Mouse (Mus musculus) neural tube, embryonic 13.5 days (tissue): ENCODE data around the gene Hist1h2bg. TPM values are rescaled to one million over a fixed set of nuclear protein-coding genes. Genes with fewer than 3 reads are reported as not detected.
A peak's percentile ranks its signal among the peaks of the same experiment; 100 is the strongest.

Experiments
- ATAC-seq: fragments of 200-750 bp; cut with Nextera tagmentation; 2 replicates; pipeline ENCODE4 v1.8.0; 2017; ENCODE audit warnings: low read depth, mild to moderate bottlenecking, moderate TSS enrichment, moderate library complexity
- H3K27ac ChIP-seq: fragments of 300-500 bp; sonication (generic); replicated peaks from 2 replicates; pipeline ENCODE4 v1.5.1; 2015; ENCODE audit warnings: moderate library complexity, mild to moderate bottlenecking, inconsistent platforms
- H3K27me3 ChIP-seq: fragments of 300-500 bp; sonication (generic); 2 replicates; pipeline ENCODE4 v1.6.1; 2015; ENCODE audit warnings: mild to moderate bottlenecking, inconsistent platforms
- H3K36me3 ChIP-seq: fragments of 300-500 bp; sonication (generic); 2 replicates; pipeline ENCODE4 v1.6.1; 2015; ENCODE audit warnings: mild to moderate bottlenecking, inconsistent platforms
- H3K4me1 ChIP-seq: fragments of 300-500 bp; sonication (generic); replicated peaks from 2 replicates; pipeline ENCODE4 v1.6.1; 2015; ENCODE audit warnings: inconsistent platforms
- H3K4me2 ChIP-seq: fragments of 300-500 bp; sonication (generic); 2 replicates; pipeline ENCODE4 v1.6.1; 2015; ENCODE audit warnings: inconsistent platforms, mild to moderate bottlenecking, moderate library complexity
- H3K4me3 ChIP-seq: fragments of 300-500 bp; sonication (generic); 2 replicates; pipeline ENCODE4 v1.5.1; 2015; ENCODE audit warnings: mild to moderate bottlenecking, inconsistent platforms
- H3K9ac ChIP-seq: fragments of 300-500 bp; sonication (generic); 2 replicates; pipeline ENCODE4 v1.6.1; 2015; ENCODE audit warnings: moderate library complexity, mild to moderate bottlenecking, inconsistent platforms
- H3K9me3 ChIP-seq: fragments of 300-500 bp; sonication (generic); 2 replicates; pipeline ENCODE4 v1.6.1; 2016; ENCODE audit warnings: inconsistent platforms
- whole genome bisulfite sequencing: fragments of 180-500 bp; shearing (Covaris S2); methylation state at CpG from one replicate; pipeline ENCODE4 v1.1.7; 2015; 5-methylcytosine and 5-hydroxymethylcytosine counted together
- polyA plus RNA-seq: library from polyadenylated mRNA; unstranded; fragments of >200 nt; fragmentation: Nextera tagmentation; extraction: Ambion mirVana; gene quantifications from 2 replicates; pipeline ENCODE4 v1.2.1, GENCODE M21; 2015

Hist1h2bg gene
- polyA plus RNA-seq, 1 experiment from 2014 or later, result 3.5 TPM

DNA sequence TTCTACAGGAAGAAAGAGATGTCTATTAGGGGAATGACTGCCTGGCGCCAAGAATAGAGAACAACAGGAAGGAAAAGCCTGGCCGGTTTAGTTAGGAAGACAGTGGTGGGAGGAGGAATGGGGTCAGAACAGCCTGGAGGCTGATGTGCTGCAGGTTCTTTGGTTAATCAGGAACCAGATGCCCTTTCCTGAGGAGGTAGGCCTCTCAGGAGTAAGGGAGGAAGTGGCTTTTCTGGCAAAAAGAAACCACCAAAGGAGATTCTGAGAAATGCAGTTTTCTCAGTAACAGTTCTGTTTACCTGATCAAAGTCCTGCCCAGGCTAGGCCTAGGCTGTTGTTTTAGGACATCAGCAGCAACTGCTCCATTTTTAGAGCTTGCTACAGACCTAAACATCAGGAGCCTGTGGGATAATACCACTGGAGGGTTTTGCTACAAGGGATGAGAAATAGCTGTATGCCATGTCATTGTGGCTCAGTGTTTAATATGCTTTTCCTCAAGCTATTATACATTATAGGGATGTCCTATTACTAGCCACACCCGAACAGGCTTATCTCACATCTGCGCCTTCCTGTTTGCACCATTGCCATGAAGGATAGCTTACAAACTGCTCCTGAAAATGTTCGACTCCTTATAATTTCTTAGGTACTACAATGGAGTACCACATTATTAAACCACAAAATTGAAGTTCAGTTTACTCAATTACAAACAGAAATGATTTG lies 22.0 kb downstream of the Hist1h2bg start:
- ATAC-seq, result no peak
- Histone ChIP-seq H3K27me3 (no peaks in the 10 kb centered on the region), H3K9me3 (no peaks in the 10 kb centered on the region), H3K27ac (no peak overlapping the region), H3K4me2 (no peak overlapping the region), H3K4me3 (no peak overlapping the region), H3K4me1 (no peaks in the 10 kb centered on the region), H3K36me3 (no peaks in the 10 kb centered on the region), H3K9ac (no peak overlapping the region)
- 83% methylated on average over 5 of the region's 5 CpGs for WGBS

DNA sequence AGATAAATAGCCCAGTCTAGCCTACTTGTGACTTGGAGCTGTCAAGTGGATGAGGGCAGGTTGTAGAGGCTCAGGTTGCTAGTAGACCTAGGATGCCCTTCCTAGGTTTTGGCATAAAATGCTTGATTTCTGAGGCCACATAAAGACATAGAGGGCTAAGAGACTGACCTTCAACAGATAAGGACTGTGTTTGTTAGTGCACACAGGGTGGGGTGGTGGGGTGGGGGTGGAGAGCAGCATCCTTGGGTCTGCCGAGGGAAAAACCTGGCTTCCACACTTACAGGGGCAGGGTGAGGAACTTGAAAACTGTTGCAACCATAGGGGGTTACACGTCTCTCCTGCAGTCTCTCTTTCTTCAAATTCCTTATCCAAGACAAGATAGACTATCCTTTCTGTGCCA lies 24.0 kb downstream of the Hist1h2bg start:
- no peaks in the 10 kb centered on the region for H3K9me3 ChIP-seq
- H3K27ac ChIP-seq, result no peak overlapping the region
- H3K27me3 ChIP-seq, result no peaks in the 10 kb centered on the region
- H3K4me3 ChIP-seq, result no peak overlapping the region
- H3K36me3 ChIP-seq, result no peaks in the 10 kb centered on the region
- H3K4me1 ChIP-seq, result no peaks in the 10 kb centered on the region
- H3K4me2 ChIP-seq, result no peak overlapping the region
- H3K9ac ChIP-seq, result no peak overlapping the region
- ATAC-seq, result no peak
- 89% methylated on average over 2 of the region's 2 CpGs for WGBS

DNA sequence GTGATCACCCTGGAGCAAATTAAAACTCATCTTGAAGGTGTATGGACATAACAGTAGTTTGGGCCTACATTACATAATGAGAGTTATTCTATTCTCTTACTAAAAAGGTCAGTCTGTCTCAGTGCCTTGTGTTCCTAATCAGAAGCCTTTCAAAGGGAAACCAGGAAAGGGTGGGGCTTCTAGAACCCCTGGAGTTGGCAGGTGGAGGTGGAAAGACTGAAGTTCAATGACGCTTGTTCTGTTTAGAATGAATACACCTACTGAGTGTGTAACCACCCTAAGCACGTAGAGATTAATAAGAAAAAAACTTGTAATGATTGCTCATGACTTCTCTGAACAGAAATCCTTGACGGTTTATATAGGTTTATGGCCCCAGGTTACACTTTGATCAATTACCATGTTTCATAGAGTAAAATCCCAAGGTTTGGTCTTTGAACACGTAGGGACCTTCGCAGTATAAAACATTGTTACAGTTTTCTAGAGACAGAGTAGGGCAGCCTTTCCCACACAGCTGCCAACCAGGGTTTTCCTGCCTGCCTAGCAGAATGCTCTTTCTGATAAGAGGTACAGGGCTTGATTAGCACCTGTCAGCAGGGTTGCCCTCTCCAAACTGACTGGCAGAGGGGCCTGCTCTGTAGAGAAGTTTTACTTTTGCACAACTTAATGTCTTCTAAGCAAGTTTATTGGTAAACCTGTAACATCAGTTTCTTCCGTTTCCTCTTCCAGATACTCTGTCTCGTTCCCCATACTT lies 24.6 kb downstream of the Hist1h2bg start:
- Histone ChIP-seq H3K36me3 (no peaks in the 10 kb centered on the region), H3K4me2 (no peak overlapping the region), H3K9me3 (no peaks in the 10 kb centered on the region), H3K27me3 (no peaks in the 10 kb centered on the region), H3K4me1 (no peaks in the 10 kb centered on the region), H3K9ac (no peak overlapping the region), H3K27ac (no peak overlapping the region), H3K4me3 (no peak overlapping the region)
- 87% methylated on average over 7 of the region's 7 CpGs for WGBS
- no peak for ATAC-seq

DNA sequence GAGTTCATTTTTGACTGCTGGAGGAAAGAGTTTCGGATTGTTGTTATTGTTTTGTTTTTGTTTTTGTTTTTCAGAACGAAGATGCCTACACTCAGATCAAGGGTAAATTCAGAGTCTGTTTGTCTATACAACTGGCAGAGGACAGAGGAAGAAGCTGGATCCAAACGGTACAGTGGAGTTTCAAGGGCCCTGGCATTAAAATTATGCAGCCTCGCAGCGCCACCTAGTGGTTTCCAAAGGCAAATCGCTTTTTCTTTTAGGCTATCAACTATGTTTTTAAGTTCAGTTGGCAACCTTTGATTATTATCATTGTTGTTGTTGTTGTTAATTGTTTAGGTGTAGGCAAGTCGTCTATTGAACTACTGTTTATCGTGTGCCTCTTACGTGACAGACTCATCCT lies 26.8 kb downstream of the Hist1h2bg start:
- Histone ChIP-seq H3K4me2 (no peak overlapping the region), H3K4me1 (no peaks in the 10 kb centered on the region), H3K27ac (no peak overlapping the region), H3K9ac (no peak overlapping the region), H3K4me3 (no peak overlapping the region), H3K27me3 (no peaks in the 10 kb centered on the region), H3K36me3 (no peaks in the 10 kb centered on the region), H3K9me3 (no peaks in the 10 kb centered on the region)
- WGBS, result 7% methylated on average over 9 of the region's 9 CpGs
- no peak for ATAC-seq

DNA sequence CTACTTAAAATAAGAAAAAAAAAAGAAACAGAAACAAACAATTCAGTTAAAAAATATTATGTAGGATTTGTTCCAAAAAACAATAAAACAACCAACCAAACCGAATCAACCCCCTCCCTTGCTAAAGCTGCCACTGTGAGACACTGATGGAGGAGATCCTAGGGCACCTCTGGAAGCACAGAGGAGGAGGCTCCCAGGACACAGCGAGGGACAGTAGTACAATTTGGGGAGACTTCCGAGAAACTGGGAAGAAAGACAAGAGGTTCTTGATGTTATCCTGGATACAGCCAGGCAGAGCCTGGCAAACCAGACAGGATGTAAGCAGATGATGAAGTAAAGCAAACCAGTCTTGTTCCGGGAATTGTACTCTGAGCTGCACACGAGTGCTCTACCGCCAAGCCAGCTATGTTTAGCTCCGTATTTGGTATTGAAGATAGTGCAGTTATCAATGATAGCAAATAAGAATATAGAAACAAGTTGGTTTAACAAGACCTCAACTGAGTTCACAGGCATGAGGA lies 32.0 kb downstream of the Hist1h2bg start:
- Histone ChIP-seq H3K4me2 (no peak overlapping the region), H3K9ac (no peak overlapping the region), H3K27ac (no peak overlapping the region), H3K9me3 (no peaks in the 10 kb centered on the region), H3K27me3 (no peaks in the 10 kb centered on the region), H3K4me3 (no peak overlapping the region), H3K36me3 (no peaks in the 10 kb centered on the region), H3K4me1 (no peaks in the 10 kb centered on the region)
- WGBS, result 81% methylated on average over 7 of the region's 7 CpGs
- ATAC-seq, result no peak

DNA sequence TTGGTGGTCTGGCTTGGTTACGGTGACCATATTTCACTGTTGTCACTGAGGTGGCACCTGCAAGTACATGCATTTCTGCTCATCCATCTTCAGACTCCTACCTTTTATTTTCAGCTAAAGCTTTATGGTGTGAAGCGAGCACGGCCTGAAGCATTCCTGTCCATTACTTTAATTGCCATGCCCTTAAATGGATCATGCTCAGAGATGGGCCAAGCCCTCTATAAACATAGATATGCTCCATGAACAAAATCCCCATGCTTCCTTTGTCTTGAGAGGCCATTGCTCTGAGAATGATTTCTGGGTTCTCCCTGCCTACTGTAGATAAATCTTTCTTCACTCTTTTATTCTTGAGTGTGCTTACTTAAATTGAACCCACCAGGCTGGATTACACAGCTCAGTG lies 33.3 kb downstream of the Hist1h2bg start:
- Histone ChIP-seq H3K9ac (no peak overlapping the region), H3K27ac (no peak overlapping the region), H3K4me1 (no peaks in the 10 kb centered on the region), H3K27me3 (no peaks in the 10 kb centered on the region), H3K36me3 (no peaks in the 10 kb centered on the region), H3K9me3 (no peaks in the 10 kb centered on the region), H3K4me3 (no peak overlapping the region), H3K4me2 (no peak overlapping the region)
- 86% methylated on average over 3 of the region's 3 CpGs for WGBS
- ATAC-seq, result no peak

DNA sequence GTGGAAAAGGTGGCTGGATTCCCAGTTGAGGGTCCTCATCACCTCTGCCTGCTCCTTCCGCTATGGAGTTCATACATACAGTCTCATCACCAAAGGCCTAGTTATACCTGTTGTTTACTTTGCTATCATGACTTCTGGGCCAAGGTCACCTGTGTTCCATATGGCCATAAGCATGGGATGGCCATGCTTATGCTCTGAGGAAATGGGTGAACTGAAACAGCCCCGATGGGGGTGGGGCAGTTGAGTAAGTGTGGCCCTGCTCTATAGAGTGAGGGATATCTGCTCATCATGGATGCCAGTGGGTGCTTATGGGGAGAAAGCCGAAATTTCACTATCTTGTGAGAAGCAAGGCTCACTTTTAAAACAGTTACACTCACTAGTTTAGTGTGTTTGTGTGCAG lies 33.9 kb downstream of the Hist1h2bg start:
- no peaks in the 10 kb centered on the region for H3K4me1 ChIP-seq
- no peak overlapping the region for H3K4me3 ChIP-seq
- H3K27me3 ChIP-seq, result no peaks in the 10 kb centered on the region
- H3K9me3 ChIP-seq, result no peaks in the 10 kb centered on the region
- no peak overlapping the region for H3K27ac ChIP-seq
- H3K4me2 ChIP-seq, result no peak overlapping the region
- no peak for ATAC-seq
- no peaks in the 10 kb centered on the region for H3K36me3 ChIP-seq
- no peak overlapping the region for H3K9ac ChIP-seq
- 87% methylated on average over 3 of the region's 3 CpGs for WGBS

DNA sequence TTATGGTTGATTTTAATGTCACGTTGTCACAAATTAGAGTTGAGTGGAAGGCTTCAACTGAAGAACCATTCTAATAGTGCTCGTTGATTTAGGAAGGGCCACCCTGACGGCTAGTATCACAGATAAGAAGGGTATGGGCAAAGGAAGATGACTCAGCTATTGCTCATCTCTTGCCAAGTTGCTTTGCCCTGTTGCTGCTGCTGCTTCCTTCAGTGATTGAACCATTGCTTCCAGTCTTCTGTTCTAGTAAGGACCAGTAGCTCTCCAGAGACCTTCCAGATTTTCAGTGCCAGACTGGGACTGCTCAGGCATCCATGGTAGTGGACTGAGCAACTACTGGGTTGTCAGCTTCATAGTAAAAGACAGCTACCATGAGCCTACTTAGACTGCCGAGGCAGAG lies 38.0 kb downstream of the Hist1h2bg start:
- Histone ChIP-seq H3K4me2 (no peak overlapping the region), H3K9me3 (no peaks in the 10 kb centered on the region), H3K4me3 (no peak overlapping the region), H3K27ac (no peak overlapping the region), H3K27me3 (no peaks in the 10 kb centered on the region), H3K9ac (no peak overlapping the region), H3K4me1 (no peaks in the 10 kb centered on the region), H3K36me3 (no peaks in the 10 kb centered on the region)
- 89% methylated on average over 4 of the region's 4 CpGs for WGBS
- ATAC-seq, result no peak

DNA sequence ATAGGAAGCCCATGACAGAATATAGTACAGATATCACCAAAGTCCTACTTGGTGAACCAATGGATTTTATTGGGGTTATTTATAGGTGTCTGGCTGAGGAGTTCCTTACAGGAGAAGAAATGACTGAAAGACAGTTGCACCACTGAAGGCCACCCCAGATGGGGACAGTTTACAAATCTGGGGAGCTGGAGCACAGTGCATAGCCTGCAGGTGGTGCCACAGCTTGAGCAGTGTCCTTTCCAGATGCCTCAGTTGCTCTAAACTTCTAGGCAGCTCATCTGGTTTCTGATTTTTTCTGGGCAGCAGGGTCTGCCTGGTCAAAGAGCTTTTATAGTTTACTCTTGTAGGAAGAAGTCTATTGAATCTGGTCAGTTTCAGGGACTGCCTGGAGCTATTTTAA lies 38.6 kb downstream of the Hist1h2bg start:
- Histone ChIP-seq H3K36me3 (no peaks in the 10 kb centered on the region), H3K4me1 (no peaks in the 10 kb centered on the region), H3K9me3 (no peaks in the 10 kb centered on the region), H3K4me2 (no peak overlapping the region), H3K27ac (no peak overlapping the region), H3K4me3 (no peak overlapping the region), H3K27me3 (no peaks in the 10 kb centered on the region), H3K9ac (no peak overlapping the region)
- ATAC-seq, result no peak

DNA sequence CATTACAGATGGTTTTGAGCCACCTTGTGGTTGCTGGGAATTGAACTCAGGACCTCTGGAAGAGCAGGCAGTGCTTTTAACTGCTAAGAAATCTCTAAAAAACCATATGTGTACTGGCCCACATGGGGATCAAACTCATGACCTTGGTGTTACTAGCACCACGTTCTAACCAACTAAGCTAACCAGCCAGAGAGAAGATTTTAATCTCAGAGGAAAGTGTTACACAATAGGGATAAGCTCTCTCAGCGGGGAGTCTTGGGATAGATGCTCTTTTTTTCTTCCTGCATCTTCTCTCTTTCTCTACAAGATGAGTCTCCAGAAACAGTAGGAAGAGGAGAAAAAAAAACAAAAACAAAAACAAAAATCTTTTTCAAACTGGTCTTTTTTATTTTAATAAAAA lies 39.2 kb downstream of the Hist1h2bg start:
- Histone ChIP-seq H3K9me3 (no peaks in the 10 kb centered on the region), H3K4me3 (no peak overlapping the region), H3K27ac (no peak overlapping the region), H3K4me2 (no peak overlapping the region), H3K36me3 (no peaks in the 10 kb centered on the region), H3K9ac (no peak overlapping the region), H3K4me1 (no peaks in the 10 kb centered on the region), H3K27me3 (no peaks in the 10 kb centered on the region)
- ATAC-seq, result no peak
- 79% methylated on average over 2 of the region's 2 CpGs for WGBS

DNA sequence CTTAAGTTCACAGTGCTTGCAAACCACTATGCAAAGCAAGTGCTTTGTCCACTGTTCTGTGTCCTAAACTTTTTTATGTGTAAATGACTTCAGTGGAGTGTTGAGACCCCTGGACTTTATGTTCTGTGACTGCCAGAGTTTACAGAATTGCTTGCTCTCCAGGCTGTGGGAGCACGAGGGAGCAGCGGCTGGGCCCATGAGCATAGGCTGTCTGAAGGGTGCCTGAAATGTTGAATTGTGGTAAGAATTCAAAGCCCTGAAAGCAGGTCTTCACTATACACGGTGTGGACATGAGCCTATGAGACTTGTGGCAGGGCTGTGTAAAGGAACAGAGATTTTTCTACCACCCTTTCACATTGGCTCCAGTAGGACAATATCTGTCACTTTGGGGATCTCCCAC lies 40.4 kb downstream of the Hist1h2bg start:
- H3K36me3 ChIP-seq, result no peaks in the 10 kb centered on the region
- H3K9me3 ChIP-seq, result no peaks in the 10 kb centered on the region
- H3K4me2 ChIP-seq, result no peak overlapping the region
- no peaks in the 10 kb centered on the region for H3K4me1 ChIP-seq
- WGBS, result 89% methylated on average over 3 of the region's 3 CpGs
- no peak overlapping the region for H3K9ac ChIP-seq
- no peak overlapping the region for H3K27ac ChIP-seq
- ATAC-seq, result no peak
- no peaks in the 10 kb centered on the region for H3K27me3 ChIP-seq
- H3K4me3 ChIP-seq, result no peak overlapping the region

DNA sequence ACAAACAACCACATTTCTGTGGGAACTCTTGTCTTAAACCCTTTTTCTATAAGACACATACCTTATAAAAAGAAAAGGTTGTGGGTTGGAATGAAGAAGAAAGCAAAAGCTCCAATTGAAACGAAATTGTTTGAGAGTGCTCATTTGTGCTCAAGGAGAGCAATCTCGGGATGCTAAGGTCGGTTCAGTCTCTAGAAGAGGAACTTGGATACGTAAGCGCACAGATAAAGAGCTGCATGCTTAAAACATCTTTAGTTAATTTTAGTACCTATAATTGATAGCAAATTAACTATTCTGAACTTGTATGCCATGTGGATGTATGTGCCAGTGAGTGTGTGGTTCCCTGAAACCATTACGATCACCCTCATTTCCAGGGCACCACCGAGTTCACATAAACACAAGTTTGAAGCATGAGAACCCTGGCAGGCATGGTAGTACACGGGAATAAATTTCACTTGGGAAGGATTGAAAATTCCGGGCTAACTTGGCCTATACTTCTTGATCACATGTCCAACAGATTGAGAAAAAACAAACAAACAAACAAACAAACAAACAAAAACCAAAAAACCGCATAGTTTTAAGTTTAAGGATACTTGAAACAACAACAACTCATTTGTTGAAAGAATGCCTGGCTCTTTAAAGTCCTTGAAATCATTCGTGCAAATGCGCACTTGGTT lies 49.0 kb downstream of the Hist1h2bg start:
- ATAC-seq, result no peak
- 54% methylated on average over 12 of the region's 12 CpGs for WGBS
- peak overlapping the region; percentile 76 for H3K9ac ChIP-seq
- H3K36me3 ChIP-seq, result no peaks in the 10 kb centered on the region
- no peaks in the 10 kb centered on the region for H3K27me3 ChIP-seq
- H3K4me1 ChIP-seq, result peaks cover 30% of the 10 kb centered on the region
- H3K27ac ChIP-seq, result peak overlapping the region; percentile 95
- H3K4me3 ChIP-seq, result peak overlapping the region; percentile 52
- no peaks in the 10 kb centered on the region for H3K9me3 ChIP-seq
- H3K4me2 ChIP-seq, result peak overlapping the region; percentile 88
